Mouse (Mus musculus) lung, postnatal 25 days (tissue): Measurements from ENCODE around the gene Anp32b.

ENCODE experiments used
- DNase-seq: peaks from one replicate; pipeline ENCODE4 v3.0.0; 2022; ENCODE audit warnings: low spot score

The Anp32b gene

DNA sequence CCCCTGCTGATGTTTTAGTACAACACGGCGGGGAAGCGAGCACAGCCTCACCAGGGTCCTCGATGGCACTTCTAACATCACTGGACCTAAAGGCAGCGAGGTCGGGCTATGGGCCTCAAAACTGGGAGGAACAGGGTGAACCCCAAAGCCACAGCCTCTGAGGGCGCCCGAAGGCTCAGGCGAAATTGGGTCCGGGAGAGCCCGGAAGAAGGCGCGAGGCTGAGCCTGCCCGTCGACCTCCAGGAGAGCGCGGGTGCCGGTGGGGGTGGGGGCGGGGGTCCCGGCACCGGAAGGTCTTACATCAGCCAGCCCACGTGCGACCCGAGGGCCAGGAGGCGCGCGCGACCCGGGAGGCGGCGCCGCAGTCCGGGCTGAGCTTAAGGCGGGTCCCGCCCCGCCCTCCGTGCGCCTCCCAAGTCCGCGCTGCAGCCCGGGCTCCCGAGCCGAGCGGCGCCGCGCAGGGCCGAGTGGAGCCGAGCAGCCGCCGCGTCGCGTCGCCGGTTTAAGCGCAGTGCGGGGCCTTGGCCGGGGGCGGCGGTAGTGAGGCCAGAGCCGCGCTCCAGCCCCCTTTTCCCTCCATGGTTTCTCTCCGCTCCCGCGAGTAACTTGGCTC is at the start of gene Anp32b:
TSS of gene Anp32b (plus strand) at position 384 of the 613 bp plus-strand sequence.
- DNase-seq = peak; percentile 93

DNA sequence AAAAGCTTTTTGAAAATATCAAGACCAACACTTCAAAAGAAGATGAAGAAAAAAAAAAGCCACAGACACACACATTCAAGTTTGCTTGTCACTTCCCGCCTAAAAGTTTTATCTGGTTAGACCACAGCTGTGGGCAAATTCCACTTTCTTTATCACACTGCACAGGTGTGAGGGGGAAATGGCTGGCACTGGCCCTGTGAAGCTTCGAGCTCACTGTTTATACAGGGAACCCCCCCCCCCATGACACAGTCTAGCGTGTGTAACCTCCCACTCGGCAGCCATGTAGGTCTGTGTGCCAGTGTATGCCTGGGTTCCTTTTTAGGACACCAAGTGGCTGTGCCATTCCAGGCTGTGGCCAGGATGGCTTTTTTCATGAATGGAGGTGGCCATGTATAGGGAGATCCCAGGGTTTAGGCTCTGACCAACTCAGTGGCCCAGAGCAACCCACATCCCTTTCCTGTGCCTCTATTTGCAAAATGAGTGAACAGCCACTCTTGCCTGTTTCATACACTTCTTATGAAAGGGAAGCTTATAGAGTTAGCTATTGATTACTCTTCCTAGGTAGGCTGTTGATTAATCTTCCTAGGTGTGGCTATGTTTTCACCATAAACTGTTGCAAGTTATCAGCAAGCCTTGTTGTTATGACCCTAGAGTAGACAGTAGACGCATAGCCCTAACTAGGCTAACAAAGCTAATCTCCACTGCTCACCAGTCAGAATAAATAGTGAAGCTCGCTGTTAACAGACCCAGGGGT is 46.5 kb upstream of the Anp32b start:
- DNase-seq = no peak

DNA sequence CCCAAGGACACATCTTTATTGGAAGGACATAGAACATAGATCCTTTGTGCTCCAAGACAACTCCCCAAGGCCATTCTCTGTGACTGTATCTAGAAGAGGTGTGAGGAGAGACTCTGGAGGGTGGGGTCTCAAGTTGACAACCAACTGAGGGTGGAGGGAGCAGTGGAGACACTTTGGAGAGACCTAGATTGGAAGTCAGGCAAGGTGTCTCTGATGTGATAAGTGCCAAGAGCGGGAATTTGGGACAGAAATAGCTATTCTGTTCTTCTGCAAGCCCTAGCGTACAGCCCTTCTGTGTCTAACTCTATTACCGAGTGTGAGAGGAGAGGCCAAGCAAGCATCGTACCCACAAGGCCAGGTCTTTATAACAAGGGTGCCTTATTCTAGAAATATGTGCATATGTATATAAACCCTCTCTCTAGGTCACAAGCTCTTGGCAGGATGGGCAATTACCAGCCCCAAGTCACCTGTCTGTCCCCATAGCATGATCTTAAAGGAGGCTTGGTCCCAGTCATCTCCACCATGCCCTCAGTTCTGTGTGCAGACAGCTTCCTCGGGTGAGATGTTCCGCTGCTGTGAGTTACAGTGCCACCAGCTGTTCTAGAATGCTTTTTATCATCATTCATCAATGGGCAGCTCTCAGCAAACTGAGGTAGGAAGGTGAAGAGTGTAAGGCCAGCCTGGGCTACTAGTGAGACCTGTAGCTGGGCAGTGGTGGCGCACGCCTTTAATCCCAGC is 43.6 kb upstream of the Anp32b start:
- no peak for DNase-seq

DNA sequence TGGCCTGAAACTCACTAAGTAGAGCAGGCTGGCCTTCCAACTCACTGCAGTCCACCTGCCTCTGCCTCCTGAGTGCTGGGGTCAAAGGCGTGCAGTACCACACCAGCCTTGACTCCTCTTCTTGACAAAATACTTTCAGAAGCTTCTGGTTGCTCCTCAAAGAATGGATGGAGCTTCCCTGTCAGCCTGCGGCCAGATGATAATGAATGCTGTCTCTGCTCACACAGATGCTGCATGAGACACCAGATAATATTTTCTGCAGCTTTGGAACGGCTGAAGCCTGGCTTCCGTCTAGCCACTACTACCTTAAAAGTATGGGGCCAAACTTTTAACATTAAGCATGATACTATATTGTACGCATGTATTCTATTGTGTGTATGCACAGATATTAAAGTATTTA is 40.0 kb upstream of the Anp32b start:
- DNase-seq = no peak

DNA sequence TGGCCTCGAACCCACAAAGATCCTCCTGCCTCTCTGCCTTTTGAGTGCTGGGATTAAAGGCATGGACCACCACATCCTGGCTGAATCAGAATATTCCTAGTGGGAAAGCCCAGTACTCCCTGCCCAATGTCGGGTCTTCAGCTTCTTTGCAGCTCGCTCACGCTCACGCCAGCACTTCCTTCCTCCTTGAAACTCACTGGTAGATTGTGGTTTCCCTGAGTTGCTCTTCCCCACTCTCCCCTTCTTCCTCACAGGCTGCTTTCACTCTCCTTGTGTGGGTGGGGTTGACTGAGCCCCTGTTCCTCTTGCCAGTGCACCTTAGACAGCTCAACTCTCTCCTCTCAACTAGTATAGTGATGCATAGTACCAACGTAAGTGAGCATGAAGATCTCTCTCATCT is 39.2 kb upstream of the Anp32b start:
- peak; percentile 26 for DNase-seq

DNA sequence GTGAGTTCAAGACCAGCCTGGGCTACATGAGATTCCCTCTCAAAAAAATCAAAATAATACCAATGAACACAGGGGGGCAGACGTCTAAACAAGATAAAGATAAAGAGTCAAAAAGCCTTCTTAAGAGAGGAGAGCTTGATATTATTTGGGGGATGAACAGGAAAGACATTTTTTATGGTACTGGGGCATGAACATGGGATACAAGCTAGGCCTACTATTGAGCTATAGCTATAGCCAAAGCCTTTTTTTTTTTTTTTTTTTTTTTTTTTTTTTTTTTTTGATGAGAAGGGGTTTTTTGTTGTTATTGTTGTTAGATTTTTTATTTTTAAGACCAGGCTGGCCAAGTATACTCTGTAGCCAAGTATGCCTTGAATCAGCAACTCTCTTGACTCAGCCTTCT is 38.6 kb upstream of the Anp32b start:
- DNase-seq = no peak

DNA sequence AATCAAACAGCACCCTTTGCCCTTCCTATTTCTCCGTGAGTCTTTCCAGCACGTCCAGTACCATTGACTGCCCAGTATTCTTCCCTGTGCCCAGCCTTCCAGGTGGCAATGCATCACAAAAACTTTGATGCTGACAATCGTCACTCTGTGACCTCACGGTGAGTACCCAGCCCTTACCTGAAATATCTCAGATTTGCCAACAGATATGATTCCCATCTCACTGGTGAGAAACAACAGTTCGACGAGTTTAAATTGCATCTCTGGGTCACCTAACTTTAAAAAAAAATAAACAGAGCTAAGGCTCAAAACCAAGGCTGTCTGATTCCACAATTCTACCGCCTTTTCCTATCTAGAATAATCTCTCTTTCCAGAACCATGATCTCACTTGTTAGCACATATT is 37.3 kb upstream of the Anp32b start, which contains the start of gene Hemgn:
TSS of gene Hemgn (minus strand) at position 101 of the 400 bp plus-strand sequence.
- DNase-seq = no peak

DNA sequence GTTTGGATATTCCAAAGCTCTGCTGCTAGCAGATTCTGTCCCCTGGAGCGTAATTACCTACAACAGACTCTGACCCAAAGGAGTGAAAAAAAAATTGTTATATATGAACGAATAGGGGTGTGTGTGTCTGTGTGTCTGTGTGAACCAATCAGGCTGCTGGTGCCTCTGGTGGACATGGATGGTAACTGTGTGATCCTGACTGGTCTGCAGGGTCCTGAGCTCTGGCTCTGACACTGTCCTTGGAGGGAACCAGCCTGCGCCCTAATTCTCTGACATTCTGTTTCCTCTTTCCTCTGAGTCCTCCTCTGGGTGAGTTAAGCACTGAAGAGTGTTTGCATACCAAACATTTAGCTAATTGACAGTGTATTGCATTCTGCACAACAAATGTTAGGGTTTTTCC is 33.2 kb upstream of the Anp32b start:
- peak; percentile 16 for DNase-seq

DNA sequence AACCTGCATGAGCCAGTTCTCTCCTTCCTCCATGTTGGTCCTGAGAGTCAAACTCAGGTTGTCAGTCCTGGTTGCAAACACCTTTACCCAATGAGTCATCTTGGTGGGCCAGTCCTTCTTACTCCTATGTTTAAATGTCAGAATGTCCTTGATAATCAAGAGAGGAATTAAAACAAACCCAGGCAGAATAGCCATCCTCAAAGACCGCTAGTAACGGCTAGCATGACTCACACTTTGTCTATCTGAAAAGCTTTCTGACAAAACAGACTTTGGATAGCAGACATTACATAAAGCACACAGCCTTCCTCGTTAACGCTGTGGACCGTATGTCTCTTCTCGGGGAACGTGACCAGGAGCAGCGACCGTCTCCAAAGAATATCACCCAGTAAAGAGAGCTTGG is 31.9 kb upstream of the Anp32b start:
- DNase-seq = no peak

DNA sequence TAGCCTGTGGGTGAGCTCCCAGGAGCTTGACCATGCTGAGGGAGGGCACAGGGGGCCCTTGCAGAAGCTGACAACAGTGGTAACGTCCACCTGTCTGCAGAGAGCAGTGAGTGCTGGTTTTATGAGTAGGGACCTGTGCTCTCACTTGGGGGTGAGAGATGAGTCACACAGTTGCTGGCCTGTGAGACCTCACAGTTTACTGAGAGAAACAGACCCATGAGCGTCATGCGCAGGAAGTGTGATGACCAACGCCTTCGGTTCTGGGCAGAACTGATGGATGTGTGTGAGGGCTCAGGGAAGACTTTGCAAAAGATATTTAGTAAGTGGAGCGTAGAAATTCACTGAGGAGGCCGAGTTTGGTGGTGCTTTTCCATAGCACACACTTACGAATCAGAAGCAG is 28.1 kb upstream of the Anp32b start:
- no peak for DNase-seq

DNA sequence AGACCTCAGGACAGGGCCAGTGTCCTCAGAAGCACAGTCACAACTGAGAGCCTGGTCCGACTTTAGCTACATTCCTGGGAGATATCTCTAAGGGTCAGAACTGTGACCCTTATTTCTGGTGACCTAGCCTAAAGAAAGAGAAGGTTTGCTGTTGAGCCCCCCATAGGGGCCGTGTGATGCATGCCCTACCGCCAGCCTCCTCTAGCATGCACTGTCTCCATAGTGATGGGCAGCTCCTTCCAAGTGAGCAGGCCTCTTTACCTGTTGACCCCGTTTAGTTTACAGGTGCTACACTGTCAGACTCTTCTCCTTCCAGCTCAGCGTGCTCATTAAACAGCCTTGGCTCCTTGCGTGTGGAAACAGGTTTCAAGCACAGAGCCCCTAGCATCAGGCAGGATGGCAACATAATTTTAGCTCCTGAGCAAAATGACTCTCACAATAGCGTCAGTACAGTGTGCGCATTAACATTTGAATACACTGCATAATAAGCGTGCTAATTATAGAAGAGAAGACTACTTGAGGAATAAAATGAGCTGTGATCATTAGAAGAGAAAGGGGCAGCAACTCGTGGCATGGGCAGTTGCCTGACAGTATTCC is 21.7 kb upstream of the Anp32b start:
- DNase-seq = no peak

DNA sequence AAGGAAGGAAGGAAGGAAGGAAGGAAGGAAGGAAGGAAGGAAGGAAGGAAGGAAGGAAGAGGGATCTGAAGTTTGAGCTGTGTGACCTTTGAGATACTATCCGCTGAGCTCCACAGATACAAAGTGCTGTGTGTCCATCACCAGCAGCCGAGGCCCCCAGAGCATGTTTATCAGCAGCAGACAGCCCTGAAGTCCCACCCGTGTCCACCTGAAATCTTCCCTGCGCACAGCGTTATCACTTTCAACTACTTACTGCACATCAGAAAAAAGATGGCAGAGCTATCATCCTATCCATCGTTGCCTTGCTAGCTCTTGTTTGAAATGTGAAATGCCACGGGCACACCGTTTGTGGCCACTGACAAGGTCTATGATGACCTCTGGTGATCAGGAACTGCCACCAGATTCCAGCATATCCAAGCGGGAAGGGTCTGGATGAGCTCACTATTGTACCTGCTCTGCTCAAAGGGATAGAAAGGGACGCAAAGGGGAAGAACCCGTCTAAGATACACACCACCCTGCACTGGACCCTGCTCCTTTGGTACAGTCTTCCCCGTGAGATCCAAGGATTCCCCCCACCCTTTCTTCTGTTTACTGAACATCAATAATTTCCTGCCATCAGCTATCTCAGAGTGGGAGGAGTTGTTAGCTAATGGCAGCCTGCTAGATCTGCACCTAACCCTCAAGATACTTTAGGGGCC is 18.2 kb upstream of the Anp32b start:
- no peak for DNase-seq

DNA sequence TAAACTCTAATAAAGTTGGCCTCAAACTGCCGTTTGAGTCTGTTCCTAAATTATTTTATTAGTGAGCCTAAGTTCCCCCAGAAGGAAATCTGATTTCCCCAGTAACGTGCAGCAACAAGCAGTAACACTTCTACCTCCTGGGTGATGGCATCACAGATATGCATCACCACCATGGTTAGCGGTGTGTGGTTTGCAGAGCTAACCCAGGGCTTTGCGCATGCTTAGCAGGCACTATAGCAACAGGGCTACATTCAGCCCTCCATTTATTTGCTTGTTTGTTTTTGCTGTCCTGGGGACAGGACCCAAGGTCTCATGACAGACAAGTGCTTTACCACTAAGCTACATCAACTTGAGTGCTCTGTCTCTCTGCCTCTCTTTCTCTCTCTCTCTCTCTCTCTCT is 8.2 kb upstream of the Anp32b start:
- no peak for DNase-seq

DNA sequence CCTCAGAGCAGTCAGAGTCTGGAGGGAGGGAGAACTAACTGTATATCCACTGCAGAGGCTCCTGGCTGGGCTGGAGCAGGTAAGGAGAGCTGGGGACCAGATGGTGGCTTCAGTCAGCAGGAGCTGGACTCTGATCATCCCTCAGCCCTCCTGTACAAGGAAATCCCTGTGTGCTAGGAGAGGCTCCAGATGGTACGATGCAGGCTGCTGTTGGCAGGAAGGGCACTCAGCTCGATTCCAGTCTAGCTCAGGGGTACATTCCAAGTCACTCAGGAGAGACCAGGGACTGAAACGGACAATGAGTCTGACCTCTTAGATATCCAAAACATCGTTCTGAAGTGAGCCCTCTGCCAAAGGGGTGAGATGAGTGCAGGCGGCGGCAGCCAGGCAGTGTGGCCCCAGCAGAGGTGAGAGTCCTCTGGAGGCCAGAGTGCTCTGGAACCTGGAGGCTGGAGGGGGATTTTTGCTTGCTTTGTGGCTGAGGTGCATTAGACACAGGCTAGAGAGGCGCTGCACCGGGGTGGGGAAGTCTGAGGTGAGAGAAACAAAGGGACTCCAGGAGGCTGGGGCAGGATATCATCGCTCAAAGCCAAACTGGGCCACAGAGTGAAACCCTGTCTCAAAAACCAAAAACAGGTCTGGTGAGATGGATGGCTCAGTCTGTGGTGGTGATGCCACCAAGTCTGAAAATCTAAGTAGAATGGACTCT is 5.3 kb upstream of the Anp32b start:
- no peak for DNase-seq

DNA sequence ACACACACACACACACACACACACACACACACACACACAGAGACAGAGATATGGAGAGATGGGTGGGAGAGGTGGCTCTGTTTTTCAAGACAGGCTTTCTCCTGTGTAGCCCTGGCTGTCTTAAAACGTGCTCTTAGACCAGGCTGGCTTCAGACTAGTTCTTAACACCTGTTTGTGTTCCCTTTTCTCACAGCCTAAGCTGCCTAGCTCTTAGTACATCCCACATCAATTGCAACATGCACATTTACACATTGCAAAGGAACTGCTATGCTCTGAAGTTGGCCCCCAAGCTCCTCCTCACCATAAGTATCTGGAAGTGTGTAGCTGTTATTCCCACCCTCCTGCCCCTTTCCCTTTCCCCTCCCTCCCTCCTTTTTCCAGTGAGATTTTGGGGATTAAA is 3.2 kb upstream of the Anp32b start:
- no peak for DNase-seq

DNA sequence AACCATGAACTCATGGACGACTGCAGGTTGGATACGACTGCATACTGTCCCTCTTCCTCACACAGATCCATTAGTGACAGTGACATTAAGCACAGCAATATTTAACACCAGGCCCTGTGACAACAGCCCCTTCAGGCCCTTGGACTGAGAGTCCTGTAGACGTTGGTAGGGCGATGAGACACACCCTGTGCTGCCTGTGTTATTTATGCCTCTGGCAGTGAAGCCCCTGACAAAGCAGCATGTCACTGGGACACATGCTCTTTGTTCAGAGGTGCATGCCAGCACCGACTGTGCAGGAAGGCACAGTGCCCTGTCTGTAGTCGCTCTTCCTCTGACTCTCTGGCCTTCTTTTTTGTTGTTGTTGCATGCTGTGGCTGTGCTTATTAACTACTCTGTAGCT is 1.8 kb upstream of the Anp32b start:
- DNase-seq = no peak

DNA sequence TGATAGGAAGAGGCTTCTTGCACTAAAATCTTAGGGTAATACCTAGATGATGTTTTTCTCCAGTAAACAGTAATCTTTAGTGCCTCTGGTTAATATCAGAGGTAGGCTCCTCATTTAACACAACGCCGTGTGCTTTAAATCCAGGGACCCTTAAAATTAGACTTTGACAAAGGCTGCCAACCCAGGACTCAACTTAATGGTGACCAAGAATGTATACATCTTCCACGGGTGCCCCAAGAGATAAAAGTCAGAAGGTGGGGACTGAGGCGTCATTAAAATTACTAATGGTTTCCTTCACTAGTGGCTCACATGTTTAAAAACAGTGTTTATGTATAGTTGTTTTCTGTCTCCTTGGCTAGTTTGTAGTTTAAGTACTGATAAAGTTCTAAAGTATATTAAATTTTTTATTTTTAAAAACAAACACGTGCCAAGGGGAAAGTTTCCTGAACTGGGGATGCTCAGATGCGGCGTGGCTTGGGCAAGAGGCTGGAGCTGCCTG is 633 bp upstream of the Anp32b start:
- no peak for DNase-seq

DNA sequence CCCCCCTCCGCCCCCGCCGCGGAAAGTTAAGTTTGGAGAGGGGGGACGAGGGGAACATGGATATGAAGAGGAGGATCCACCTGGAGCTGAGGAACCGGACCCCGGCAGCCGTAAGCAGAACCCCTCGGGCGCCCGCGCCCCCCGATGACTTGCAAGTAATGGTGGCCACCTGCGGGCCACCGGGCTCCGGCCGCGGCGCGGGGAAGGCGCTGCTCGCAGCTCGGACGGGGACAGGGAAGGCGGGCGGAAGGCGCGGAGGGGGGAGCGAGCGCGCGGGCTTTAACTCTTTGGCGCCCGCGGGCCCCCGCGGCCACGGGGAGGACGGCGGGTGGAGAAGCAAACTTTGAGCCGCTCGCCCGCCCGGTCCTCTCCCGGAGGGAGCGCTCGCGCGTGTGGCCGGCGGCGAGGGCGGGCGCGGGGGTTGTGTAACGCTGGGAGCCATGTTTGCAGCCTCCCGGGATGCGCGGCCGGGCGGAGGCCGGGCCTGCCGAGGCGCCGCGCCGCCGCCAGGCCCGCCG is 597 bp downstream of the Anp32b start:
- peak; percentile 53 for DNase-seq

DNA sequence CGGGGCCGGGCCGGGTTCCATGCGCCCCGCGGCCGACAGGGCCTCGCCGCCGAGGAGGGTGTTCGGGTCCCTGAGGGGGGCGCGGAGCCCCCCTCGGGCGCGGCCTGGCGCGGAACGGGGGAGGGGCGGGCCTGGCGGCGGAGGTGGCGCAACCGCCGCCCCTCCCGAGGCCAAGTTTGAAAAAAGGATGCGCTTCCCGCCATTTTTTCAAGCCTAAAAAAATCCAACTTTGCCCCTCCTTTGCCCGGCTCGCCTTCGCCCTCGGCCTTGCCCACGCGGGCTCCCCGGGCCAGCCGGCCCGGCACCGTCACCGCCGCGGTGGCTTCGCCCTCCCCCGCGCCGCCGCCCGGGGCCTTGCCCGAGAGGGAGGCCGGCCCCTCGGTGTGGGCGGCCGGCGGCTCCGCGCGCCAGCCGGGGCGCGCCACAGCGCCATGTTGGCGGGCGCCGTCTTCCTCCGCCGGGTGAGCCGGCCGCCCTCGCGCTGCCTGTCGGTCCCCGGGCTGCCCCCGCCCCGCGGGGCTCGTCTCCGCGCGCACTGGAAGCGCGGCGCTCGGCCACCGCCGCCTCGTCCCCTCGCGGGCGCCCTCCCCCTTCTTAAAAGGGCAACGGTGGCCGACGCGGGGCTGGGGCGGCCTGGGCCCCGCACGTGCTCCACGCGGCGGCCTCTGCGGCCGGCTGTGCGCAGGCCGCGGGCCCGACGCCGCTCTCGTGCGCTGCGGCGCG is 1.2 kb downstream of the Anp32b start:
- peak; percentile 73 for DNase-seq

DNA sequence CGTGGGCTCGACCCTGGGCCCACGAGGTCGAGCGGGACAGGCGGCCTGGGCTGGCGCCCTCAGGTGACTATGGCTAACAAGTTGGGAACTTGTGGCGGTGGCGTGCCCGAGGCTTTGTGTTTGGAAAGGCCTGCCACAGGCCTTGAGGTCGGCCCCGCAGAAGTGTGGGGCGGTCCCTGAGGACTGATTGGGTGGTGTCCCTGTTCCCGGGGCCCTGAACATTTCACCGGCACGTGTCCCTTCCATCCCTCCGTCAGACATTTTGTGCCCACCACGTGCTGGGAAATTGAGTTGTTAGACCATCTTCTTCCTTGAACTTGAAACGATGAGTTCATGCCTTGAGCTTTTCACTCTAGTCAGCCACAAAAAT is 1.8 kb downstream of the Anp32b start:
- peak; percentile 68 for DNase-seq
